Mouse (Mus musculus) midbrain, embryonic 11.5 days (tissue): Measurements from ENCODE around the gene Ager. TPM values are rescaled to one million over a fixed set of nuclear protein-coding genes. Genes with fewer than 3 reads are reported as not detected.

ENCODE experiments used
- ATAC-seq: fragments of 200-750 bp; cut with Nextera tagmentation; 2 replicates; pipeline ENCODE4 v1.8.0; 2017; ENCODE audit warnings: moderate TSS enrichment, moderate library complexity; ENCODE audit not compliant: low FRiP score
- DNase-seq: peaks from one replicate; pipeline ENCODE4 v3.0.0; 2015; ENCODE audit warnings: low spot score; ENCODE audit errors: missing footprints
- H3K27ac ChIP-seq: fragments of 300-500 bp; sonication (generic); 2 replicates; pipeline ENCODE4 v1.5.1; 2014; ENCODE audit warnings: low read depth, low read length
- H3K27me3 ChIP-seq: fragments of 300-500 bp; sonication (generic); 2 replicates; pipeline ENCODE4 v1.6.1; 2014; ENCODE audit warnings: mild to moderate bottlenecking, low read length, moderate library complexity, mixed read lengths; ENCODE audit not compliant: control insufficient read depth, insufficient read depth
- H3K36me3 ChIP-seq: fragments of 300-500 bp; sonication (generic); 2 replicates; pipeline ENCODE4 v1.6.1; 2014; ENCODE audit warnings: mild to moderate bottlenecking, low read length, moderate library complexity, mixed read lengths; ENCODE audit not compliant: control insufficient read depth, insufficient read depth
- H3K4me1 ChIP-seq: fragments of 300-500 bp; sonication (generic); 2 replicates; pipeline ENCODE4 v1.6.1; 2014; ENCODE audit warnings: low read length; ENCODE audit not compliant: control insufficient read depth, insufficient read depth
- H3K4me2 ChIP-seq: fragments of 300-500 bp; sonication (generic); 2 replicates; pipeline ENCODE4 v1.6.1; 2014; ENCODE audit warnings: mild to moderate bottlenecking, moderate library complexity
- H3K4me3 ChIP-seq: fragments of 300-500 bp; sonication (generic); 2 replicates; pipeline ENCODE4 v1.5.1; 2014; ENCODE audit warnings: low read depth, low read length
- H3K9ac ChIP-seq: fragments of 300-500 bp; sonication (generic); 2 replicates; pipeline ENCODE4 v1.6.1; 2014; ENCODE audit warnings: low read length
- H3K9me3 ChIP-seq: fragments of 300-500 bp; sonication (generic); 2 replicates; pipeline ENCODE4 v1.6.1; 2016; ENCODE audit warnings: low read length; ENCODE audit not compliant: control insufficient read depth
- WGBS: fragments of 180-500 bp; shearing (Covaris S2); extraction: QIAGEN DNeasy Blood & Tissue Kit; methylation state at CpG from one replicate; pipeline ENCODE4 v1.1.7; 2014; 5-methylcytosine and 5-hydroxymethylcytosine counted together
- polyA plus RNA-seq: library from polyadenylated mRNA; unstranded; fragments of >200 nt; fragmentation: Nextera tagmentation; extraction: Ambion mirVana; gene quantifications from 2 replicates; pipeline ENCODE4 v1.2.1, GENCODE M21; 2014

Gene Ager
- 1.4 and 1.6 TPM in 2 replicates for polyA plus RNA-seq

DNA sequence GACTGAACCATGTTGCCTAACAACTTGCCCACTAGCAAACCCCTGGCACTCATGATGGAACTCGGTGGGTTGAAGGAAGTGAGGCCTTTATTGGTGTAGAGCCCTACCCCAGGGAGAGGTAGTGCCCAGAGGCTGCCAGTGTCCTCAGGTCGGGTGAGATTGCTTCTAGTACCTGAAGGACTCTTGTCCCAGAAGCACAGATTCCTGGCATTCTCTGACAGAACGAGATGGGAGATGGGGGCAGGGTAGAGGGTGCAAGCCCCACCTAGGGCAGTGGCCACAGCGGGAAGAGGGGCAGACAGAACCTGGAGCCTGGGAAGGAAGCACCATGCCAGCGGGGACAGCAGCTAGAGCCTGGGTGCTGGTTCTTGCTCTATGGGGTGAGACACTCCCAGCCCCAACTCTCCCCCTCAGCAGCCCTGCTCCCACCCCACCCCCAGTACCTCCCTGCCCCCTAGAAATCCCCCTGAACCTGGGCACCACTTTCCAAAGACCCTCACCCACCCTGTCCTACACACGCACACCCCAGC, at the start of gene Ager:
Ager (plus strand) TSS at position 297 of the 530 bp plus-strand sequence.
- no peak for ATAC-seq
- peaks cover 12% of the 10 kb centered on the region for H3K36me3 ChIP-seq
- no peak within 1 kb of the TSS for H3K4me3 ChIP-seq
- no peak within 1 kb of the TSS for H3K27ac ChIP-seq
- H3K9me3 ChIP-seq: no peaks in the 10 kb centered on the region
- H3K9ac ChIP-seq: no peak within 1 kb of the TSS
- WGBS: 21% methylated on average over 6 of the region's 6 CpGs
- H3K4me1 ChIP-seq: peaks cover 30% of the 10 kb centered on the region
- no peak within 1 kb of the TSS for H3K4me2 ChIP-seq
- H3K27me3 ChIP-seq: no peaks in the 10 kb centered on the region
- peak; percentile 78 for DNase-seq

DNA sequence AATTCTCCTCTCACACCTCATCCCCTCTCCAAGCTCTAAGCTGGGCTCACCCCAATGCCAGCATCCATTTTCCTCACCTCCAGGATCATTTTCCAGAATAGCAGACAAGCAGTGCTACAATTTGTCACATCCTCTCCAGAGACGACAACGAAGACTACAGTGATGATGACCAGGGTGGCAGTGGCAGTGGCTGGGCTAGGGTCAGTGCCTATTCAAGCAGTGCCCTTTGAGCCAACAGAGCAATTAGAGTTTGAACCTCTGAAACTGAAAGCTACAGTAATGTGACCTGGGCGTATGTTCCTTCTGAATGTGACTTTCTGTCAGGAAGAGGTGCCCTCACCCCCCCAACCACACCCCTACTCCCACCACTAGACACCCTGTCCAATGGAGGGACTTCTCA, 48.5 kb upstream of the Ager start:
- no peak overlapping the region for H3K4me2 ChIP-seq
- DNase-seq (no peak), ATAC-seq (no peak)
- no peaks in the 10 kb centered on the region for H3K27me3 ChIP-seq
- no peak overlapping the region for H3K9ac ChIP-seq
- no peaks in the 10 kb centered on the region for H3K36me3 ChIP-seq
- H3K4me1 ChIP-seq: no peaks in the 10 kb centered on the region
- 96% methylated on average over 3 of the region's 3 CpGs for WGBS
- H3K27ac ChIP-seq: no peak overlapping the region
- no peaks in the 10 kb centered on the region for H3K9me3 ChIP-seq
- H3K4me3 ChIP-seq: no peak overlapping the region

DNA sequence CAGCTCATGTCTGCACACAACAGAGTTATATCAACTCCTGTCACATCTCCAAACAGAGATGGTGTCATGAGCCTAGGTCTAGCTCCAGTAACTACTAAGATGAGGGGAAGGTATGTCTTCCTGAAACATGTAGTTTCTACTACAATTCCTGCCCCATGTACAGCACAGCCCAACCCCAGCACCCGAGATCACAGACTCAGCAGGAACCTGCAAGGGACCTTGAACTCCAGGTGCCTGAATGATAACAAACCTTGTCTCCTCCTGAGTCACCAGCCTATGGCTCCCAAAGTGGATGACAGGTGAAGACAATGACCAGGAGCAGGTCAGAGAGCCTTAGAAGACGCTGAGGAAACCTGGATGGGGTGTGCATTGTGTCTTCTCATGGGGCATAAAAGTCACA, 47.8 kb upstream of the Ager start:
- ATAC-seq: no peak
- H3K27me3 ChIP-seq: no peaks in the 10 kb centered on the region
- no peaks in the 10 kb centered on the region for H3K4me1 ChIP-seq
- no peak for DNase-seq
- H3K27ac ChIP-seq: no peak overlapping the region
- H3K9me3 ChIP-seq: no peaks in the 10 kb centered on the region
- no peaks in the 10 kb centered on the region for H3K36me3 ChIP-seq
- WGBS: 76% methylated on average over 2 of the region's 2 CpGs
- no peak overlapping the region for H3K9ac ChIP-seq
- H3K4me2 ChIP-seq: no peak overlapping the region
- no peak overlapping the region for H3K4me3 ChIP-seq

DNA sequence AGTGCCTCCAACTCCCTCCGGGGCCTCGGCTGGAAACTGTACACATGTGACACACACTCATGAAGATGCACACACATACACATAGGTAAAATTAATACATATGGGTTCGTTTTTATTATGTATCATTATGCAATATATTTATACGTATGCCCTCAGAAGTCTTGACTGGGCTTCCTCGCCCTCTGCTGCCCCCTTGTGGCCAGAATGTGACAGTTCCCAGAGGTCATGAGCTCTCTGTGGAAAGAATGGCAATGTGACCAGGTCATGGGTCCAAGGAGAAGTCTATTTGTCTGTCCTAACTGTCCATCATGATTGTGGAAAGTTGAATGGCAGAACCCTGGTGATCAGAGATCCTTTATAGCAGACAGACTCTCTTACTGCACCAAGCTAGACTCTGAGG, 42.2 kb upstream of the Ager start:
- no peak overlapping the region for H3K4me3 ChIP-seq
- H3K9ac ChIP-seq: no peak overlapping the region
- no peaks in the 10 kb centered on the region for H3K36me3 ChIP-seq
- DNase-seq (peak; percentile 95), ATAC-seq (0 out of 2 replicates have a peak, but pooled peaks have one; percentile 55)
- H3K27ac ChIP-seq: no peak overlapping the region
- WGBS: 24% methylated on average over 5 of the region's 5 CpGs
- H3K4me1 ChIP-seq: no peaks in the 10 kb centered on the region
- no peaks in the 10 kb centered on the region for H3K27me3 ChIP-seq
- H3K9me3 ChIP-seq: no peaks in the 10 kb centered on the region
- H3K4me2 ChIP-seq: no peak overlapping the region

DNA sequence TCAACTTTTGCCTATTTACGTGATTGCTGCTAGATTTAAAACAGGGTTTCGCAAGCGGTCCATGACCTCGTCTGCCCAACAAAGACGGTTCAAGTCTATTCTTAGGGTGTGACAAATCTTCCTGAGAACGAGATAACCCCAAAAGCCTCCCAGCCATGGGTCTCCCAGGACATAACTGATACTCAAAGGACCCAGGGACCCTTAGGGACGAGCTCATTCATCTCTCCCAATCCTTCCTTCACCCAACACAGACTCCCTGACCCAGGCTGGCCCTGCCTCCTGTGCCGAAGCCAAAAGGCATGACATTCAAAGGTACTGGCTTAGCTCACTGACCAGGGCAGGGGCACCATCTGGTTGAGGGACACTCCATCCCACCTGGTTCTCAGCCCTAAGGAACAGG, 41.3 kb upstream of the Ager start:
- H3K9me3 ChIP-seq: no peaks in the 10 kb centered on the region
- no peak overlapping the region for H3K27ac ChIP-seq
- H3K4me1 ChIP-seq: no peaks in the 10 kb centered on the region
- H3K36me3 ChIP-seq: no peaks in the 10 kb centered on the region
- H3K27me3 ChIP-seq: no peaks in the 10 kb centered on the region
- no peak for DNase-seq
- no peak overlapping the region for H3K9ac ChIP-seq
- WGBS: 81% methylated on average over 8 of the region's 8 CpGs
- ATAC-seq: no peak
- no peak overlapping the region for H3K4me2 ChIP-seq
- no peak overlapping the region for H3K4me3 ChIP-seq

DNA sequence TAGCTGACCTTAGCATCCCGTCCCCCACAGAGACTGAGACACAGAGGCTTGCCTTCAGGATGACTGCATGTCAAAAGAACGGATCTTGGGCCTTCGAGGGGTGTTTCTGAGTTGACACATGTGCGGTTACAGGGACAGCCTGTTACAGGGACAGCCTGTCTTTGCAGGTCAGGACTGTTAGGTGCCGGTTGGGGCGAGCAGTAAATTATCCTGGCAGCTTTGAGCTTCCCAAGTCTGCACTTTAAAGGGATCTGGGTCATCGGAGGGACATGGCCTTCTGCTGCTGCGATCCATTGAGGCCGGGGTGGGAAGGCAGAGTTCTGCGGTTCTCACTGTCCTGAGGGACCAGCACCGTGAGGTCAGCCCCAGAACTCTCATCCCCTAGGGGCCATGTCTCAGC, 40.3 kb upstream of the Ager start:
- Histone ChIP-seq H3K9me3 (no peaks in the 10 kb centered on the region), H3K4me1 (no peaks in the 10 kb centered on the region), H3K27me3 (no peaks in the 10 kb centered on the region)

DNA sequence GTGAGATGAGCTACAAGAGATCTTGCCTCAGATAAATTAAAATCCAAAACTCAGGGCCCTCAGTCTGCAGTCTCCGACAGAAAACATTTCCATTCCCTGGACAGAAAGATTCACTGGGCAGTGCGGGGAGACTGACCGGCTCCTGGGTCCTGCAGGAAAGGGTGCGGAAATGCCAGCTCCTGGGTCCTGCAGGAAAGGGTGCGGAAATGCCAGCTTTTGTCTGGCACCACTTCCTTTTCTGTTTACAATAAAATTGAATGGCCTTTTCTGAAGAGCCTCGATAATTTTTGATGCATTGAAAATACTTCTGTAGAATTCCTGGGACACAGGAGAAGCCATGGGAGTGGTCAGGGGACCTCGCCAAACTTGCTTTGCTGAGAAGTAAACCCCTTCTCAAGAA, 38.5 kb upstream of the Ager start:
- no peak for DNase-seq
- Histone ChIP-seq H3K36me3 (no peaks in the 10 kb centered on the region), H3K27ac (no peak overlapping the region), H3K4me2 (no peak overlapping the region), H3K4me3 (no peak overlapping the region), H3K9me3 (no peaks in the 10 kb centered on the region), H3K27me3 (no peaks in the 10 kb centered on the region), H3K9ac (no peak overlapping the region), H3K4me1 (no peaks in the 10 kb centered on the region)
- WGBS: 84% methylated on average over 7 of the region's 7 CpGs
- no peak for ATAC-seq

More for the DNA sequence above, 40.3 kb upstream of the Ager start:
- Histone ChIP-seq H3K27ac (no peak overlapping the region), H3K4me2 (no peak overlapping the region), H3K9ac (no peak overlapping the region), H3K36me3 (no peaks in the 10 kb centered on the region), H3K4me3 (no peak overlapping the region)
- no peak for DNase-seq
- ATAC-seq: no peak
- WGBS: 83% methylated on average over 11 of the region's 11 CpGs

DNA sequence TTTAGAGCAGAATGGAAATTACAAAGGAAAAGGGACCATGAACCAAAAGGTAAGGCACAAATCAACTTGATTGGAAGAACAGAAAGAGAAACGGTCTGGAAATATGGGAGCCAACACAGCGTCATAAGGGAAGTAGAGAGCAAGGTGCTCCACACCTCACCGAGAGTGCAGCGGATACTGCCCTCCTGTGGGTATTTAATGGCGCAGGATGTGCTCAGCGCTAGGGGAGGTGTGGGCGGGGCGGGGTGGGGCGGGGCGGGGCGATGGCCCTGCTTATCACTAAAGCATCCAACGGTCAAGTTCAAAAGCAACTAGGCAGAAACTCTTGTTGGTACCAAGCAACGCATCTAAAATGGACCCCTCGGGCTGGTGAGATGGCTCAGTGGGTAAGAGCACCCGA, 37.8 kb upstream of the Ager start:
- no peaks in the 10 kb centered on the region for H3K4me1 ChIP-seq

DNA sequence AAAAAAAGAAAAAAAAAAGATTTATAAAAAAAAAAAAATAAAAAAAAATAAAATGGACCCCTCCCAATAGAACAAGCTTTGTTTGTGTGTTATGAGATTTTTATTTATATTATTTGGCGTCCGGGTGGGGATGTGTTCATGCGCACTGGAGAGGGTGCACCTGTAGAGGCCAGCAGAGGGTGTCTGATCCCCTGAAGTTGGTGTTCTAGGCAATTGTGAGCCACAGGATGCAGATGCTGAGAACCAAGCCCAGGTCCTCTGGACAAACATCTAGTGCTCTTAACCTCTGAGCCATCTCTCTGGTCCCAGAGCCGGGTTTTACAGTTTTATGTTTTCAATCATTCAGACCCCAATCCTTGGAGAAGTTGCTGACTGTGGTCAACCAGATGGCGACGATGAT, 37.2 kb upstream of the Ager start:
- ATAC-seq (no peak), DNase-seq (no peak)
- WGBS: 88% methylated on average over 6 of the region's 6 CpGs
- no peaks in the 10 kb centered on the region for H3K36me3 ChIP-seq
- no peak overlapping the region for H3K27ac ChIP-seq
- H3K27me3 ChIP-seq: no peaks in the 10 kb centered on the region
- H3K4me2 ChIP-seq: no peak overlapping the region
- no peak overlapping the region for H3K4me3 ChIP-seq
- H3K4me1 ChIP-seq: no peaks in the 10 kb centered on the region
- H3K9me3 ChIP-seq: no peaks in the 10 kb centered on the region
- H3K9ac ChIP-seq: no peak overlapping the region

More for the DNA sequence above, 37.8 kb upstream of the Ager start:
- Histone ChIP-seq H3K4me3 (no peak overlapping the region), H3K36me3 (no peaks in the 10 kb centered on the region), H3K4me2 (no peak overlapping the region), H3K9ac (no peak overlapping the region), H3K27ac (no peak overlapping the region), H3K27me3 (no peaks in the 10 kb centered on the region), H3K9me3 (no peaks in the 10 kb centered on the region)
- DNase-seq (no peak), ATAC-seq (no peak)
- 25% methylated on average over 15 of the region's 15 CpGs for WGBS
